Comparison of ENCODE assay signal across 14 mouse cellular contexts in the genomic region with DNA sequence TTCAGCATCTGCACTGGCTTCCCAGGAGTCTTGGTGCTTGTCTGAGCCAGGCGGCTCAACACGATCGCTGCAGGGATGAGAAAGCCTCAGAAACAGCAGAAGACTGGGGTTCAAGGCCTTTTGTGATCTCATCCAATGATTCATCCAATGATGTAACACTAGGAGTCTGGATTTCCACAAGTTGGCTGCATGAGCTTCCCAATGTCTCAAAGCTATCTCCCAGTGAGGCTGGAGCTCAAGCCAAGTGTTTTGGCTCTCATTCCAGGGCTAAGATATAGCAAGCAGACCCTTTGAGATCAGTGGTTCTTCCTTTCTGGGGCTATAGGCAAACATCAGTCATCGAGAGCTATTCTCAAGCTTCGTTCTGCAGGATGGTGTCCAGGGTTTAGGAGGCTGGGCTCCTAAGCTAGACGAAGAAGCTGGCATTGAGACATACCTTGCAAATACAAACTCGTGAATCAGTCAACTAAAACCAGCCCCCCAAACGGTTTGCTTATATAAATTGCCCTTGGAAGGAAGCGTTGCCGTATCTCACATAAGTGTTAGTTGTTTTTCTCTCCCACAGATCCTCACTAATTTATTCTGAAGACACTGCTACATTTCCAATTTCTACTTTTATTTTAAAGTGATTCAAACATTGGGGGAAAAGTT.
DNase-seq lines count a peak whose midpoint lies in the region; ATAC-seq lines count a peak whose summit lies in the region.
"Had no signal": no experiment of that assay in that cellular context is flagged by ENCODE, and none has a peak within 500 bp of the region (broad histone marks: within the 10 kb centered on the region; RNA-seq: fewer than 3 reads in every experiment).

No protein-coding gene starts in this region.

- no peak overlapping the region for H3K4me2 ChIP-seq in forebrain, embryonic 15.5 days (replicated peaks)
- H3K4me2 ChIP-seq in heart, embryonic 14.5 days (ENCODE audit: low read length): no peak overlapping the region
- no peak overlapping the region for H3K4me2 ChIP-seq in kidney, embryonic 15.5 days
- H3K4me2 ChIP-seq: liver, embryonic 15.5 days had no signal

- 77% methylated on average over 10 of the region's 10 CpGs for WGBS in forebrain, embryonic 15.5 days
- 94% methylated on average over 10 of the region's 10 CpGs for WGBS in forebrain, embryonic 10.5 days
- 79% methylated on average over 10 of the region's 10 CpGs for WGBS in heart, embryonic 14.5 days
- whole genome bisulfite sequencing in kidney, embryonic 15.5 days: 81% methylated on average over 10 of the region's 10 CpGs

- ATAC-seq in forebrain, embryonic 15.5 days (replicated peaks): no peak
- no peak for ATAC-seq in heart, embryonic 14.5 days (ENCODE audit: insufficient number of reproducible peaks, insufficient read depth, low FRiP score, low read depth)
- no peak for ATAC-seq in kidney, embryonic 15.5 days (replicated peaks; ENCODE audit: low FRiP score)

- intact Hi-C loops in left cerebral cortex, postnatal 36 days (cut with DNase I): no loop called here
- intact Hi-C loops in left cerebral cortex, postnatal 10 days (cut with DNase I): no loop called here

- H3K36me3 ChIP-seq in forebrain, embryonic 15.5 days: no peaks in the 10 kb centered on the region
- no peaks in the 10 kb centered on the region for H3K36me3 ChIP-seq in forebrain, embryonic 10.5 days (replicated peaks)
- H3K36me3 ChIP-seq in heart, embryonic 14.5 days (ENCODE audit: control insufficient read depth, insufficient read depth, low read length): no peaks in the 10 kb centered on the region
- no peaks in the 10 kb centered on the region for H3K36me3 ChIP-seq in kidney, embryonic 15.5 days
- H3K36me3 ChIP-seq: G1E; liver, embryonic 15.5 days had no signal

- no peak overlapping the region for H3K4me3 ChIP-seq in forebrain, embryonic 15.5 days
- no peak overlapping the region for H3K4me3 ChIP-seq in forebrain, embryonic 10.5 days
- H3K4me3 ChIP-seq in heart, embryonic 14.5 days (ENCODE audit: control insufficient read depth in 1 of 2, insufficient read depth in 1 of 2, low read depth in 1 of 2, low read length in 2 of 2): no peak overlapping the region
- no peak overlapping the region for H3K4me3 ChIP-seq in kidney, embryonic 15.5 days (replicated peaks)
- H3K4me3 ChIP-seq: liver, embryonic 15.5 days; megakaryocyte, embryonic 14.5 days had no signal

- peak overlapping the region; percentile 60 for H3K27ac ChIP-seq in forebrain, embryonic 15.5 days (replicated peaks)
- no peak overlapping the region for H3K27ac ChIP-seq in forebrain, embryonic 10.5 days
- peak overlapping the region; percentile 7 to 28; a peak in 1 of 4 replicates for H3K27ac ChIP-seq in heart, embryonic 14.5 days (replicated peaks in 1 of 2; ENCODE audit: control insufficient read depth in 1 of 2, insufficient read depth in 1 of 2, low read depth in 2 of 2, low read length in 2 of 2)
- no peak overlapping the region for H3K27ac ChIP-seq in kidney, embryonic 15.5 days
- H3K27ac ChIP-seq: liver, embryonic 15.5 days had no signal

- H3K4me1 ChIP-seq in forebrain, embryonic 15.5 days: peaks cover 15% of the 10 kb centered on the region
- H3K4me1 ChIP-seq in forebrain, embryonic 10.5 days: peaks cover 14% of the 10 kb centered on the region
- H3K4me1 ChIP-seq in heart, embryonic 14.5 days (ENCODE audit: control insufficient read depth in 2 of 2, insufficient read depth in 2 of 2, low read length in 2 of 2): no peaks in the 10 kb centered on the region; a peak in 1 of 4 replicates
- peaks cover 11% of the 10 kb centered on the region; the same call in 1 of the 2 replicates for H3K4me1 ChIP-seq in kidney, embryonic 15.5 days
- H3K4me1 ChIP-seq: liver, embryonic 15.5 days had no signal

- no peak overlapping the region for H3K9ac ChIP-seq in forebrain, embryonic 15.5 days (replicated peaks)
- H3K9ac ChIP-seq in heart, embryonic 14.5 days (ENCODE audit: low read length): no peak overlapping the region
- no peak overlapping the region for H3K9ac ChIP-seq in kidney, embryonic 15.5 days
- H3K9ac ChIP-seq: liver, embryonic 15.5 days had no signal

- DNase-seq in forebrain, embryonic 10.5 days (ENCODE audit: extremely low spot score, low spot score): no peak
- peak; percentile 26 to 41 for DNase-seq in left cerebral cortex, postnatal 36 days (ENCODE audit: low spot score in 2 of 2)
- no peak for DNase-seq in left cerebral cortex, postnatal 10 days (ENCODE audit: extremely low spot score in 1 of 2, low spot score in 2 of 2)
- peak; percentile 47 for DNase-seq in adrenal gland, adult 8-10 months
- DNase-seq in cerebellum, postnatal 25 days: no peak
- DNase-seq: cerebellum, adult 11-12 months; kidney, postnatal 14 days; layer of hippocampus, postnatal 36 days had no signal

- H3K27me3 ChIP-seq in forebrain, embryonic 15.5 days: no peaks in the 10 kb centered on the region
- H3K27me3 ChIP-seq in forebrain, embryonic 10.5 days (ENCODE audit: poor library complexity, severe bottlenecking): no peaks in the 10 kb centered on the region
- H3K27me3 ChIP-seq in heart, embryonic 14.5 days (ENCODE audit: control insufficient read depth, insufficient read depth, low read length): no peaks in the 10 kb centered on the region
- H3K27me3 ChIP-seq in kidney, embryonic 15.5 days: no peaks in the 10 kb centered on the region
- H3K27me3 ChIP-seq: liver, embryonic 15.5 days had no signal

- H3K9me3 ChIP-seq in forebrain, embryonic 15.5 days: no peaks in the 10 kb centered on the region
- no peaks in the 10 kb centered on the region for H3K9me3 ChIP-seq in forebrain, embryonic 10.5 days
- no peaks in the 10 kb centered on the region for H3K9me3 ChIP-seq in heart, embryonic 14.5 days (ENCODE audit: control insufficient read depth, low read length)
- H3K9me3 ChIP-seq in kidney, embryonic 15.5 days (replicated peaks): no peaks in the 10 kb centered on the region
- H3K9me3 ChIP-seq: G1E; liver, embryonic 15.5 days had no signal

Comparison
In these comparisons a context has a peak if more than half of its experiments do, and no peak if none do; other contexts are left out.
1. H3K27ac ChIP-seq: peak in forebrain, embryonic 15.5 days (single experiment) and heart, embryonic 14.5 days (2 of 2); none in forebrain, embryonic 10.5 days (single experiment) and kidney, embryonic 15.5 days (single experiment).
2. DNase-seq: peak in left cerebral cortex, postnatal 36 days (2 of 2) and adrenal gland, adult 8-10 months (single experiment); none in forebrain, embryonic 10.5 days (single experiment), left cerebral cortex, postnatal 10 days (0 of 2) and cerebellum, postnatal 25 days (0 of 2).